Mouse (Mus musculus) C2C12 (cell line): ENCODE measurements around the gene Akap2.

Experiments used
- CTCF ChIP-seq: IDR thresholded peaks from one replicate; pipeline ENCODE4 v1.5.1; 2011; ENCODE audit not compliant: control insufficient read depth, insufficient read depth, insufficient read length
- MYOD1 ChIP-seq: IDR thresholded peaks from one replicate; pipeline ENCODE4 v1.6.1; 2011; ENCODE audit warnings: low read depth; ENCODE audit not compliant: control insufficient read depth, insufficient read length
- MYOG ChIP-seq: IDR thresholded peaks from one replicate; pipeline ENCODE4 v1.6.1; 2011; ENCODE audit not compliant: control insufficient read depth, insufficient read length; ENCODE audit errors: extremely low read depth

- TF ChIP-seq MYOG, result no peak
- no peak for TF ChIP-seq CTCF
- TF ChIP-seq MYOD1, result no peak
Measured at GRCm38 (mm10) chr4:57716735-57717134, 722 bp upstream of the Akap2 start.
